Mouse (Mus musculus) olfactory bulb, adult 2 months (tissue): ENCODE results near the gene Zfp385c.

ENCODE experiments used
- CTCF ChIP-seq: fragments of 200-500 bp; IDR thresholded peaks from 2 replicates; pipeline ENCODE4 v1.5.1; 2012; ENCODE audit warnings: low read depth, mild to moderate bottlenecking, low read length, moderate library complexity; ENCODE audit not compliant: insufficient read depth
- POLR2A ChIP-seq: fragments of 200-500 bp; IDR thresholded peaks from 2 replicates; pipeline ENCODE4 v1.6.1; 2012; ENCODE audit warnings: mild to moderate bottlenecking, low read depth, low read length, moderate library complexity; ENCODE audit not compliant: insufficient read depth

DNA sequence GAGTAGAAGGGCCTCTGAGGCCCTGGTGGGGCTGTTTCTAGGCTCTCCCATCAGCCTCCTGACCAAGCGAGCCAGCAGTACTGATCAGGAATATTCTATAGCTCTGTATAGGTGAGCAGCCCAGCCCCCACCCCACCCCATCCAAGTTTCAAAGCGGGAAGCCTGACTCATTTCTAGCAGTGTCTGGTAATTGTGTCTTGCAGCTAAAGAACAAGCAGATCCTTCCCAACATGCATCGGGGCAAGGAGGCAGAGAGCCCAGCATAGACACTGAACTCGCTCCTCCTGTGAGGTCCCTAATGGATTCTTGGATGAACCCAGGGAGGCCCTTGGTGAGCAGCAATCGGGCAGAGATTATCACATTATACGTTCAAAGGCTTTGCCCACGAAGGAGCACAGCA is 14.4 kb downstream of the Zfp385c start:
- no peak for TF ChIP-seq POLR2A
- TF ChIP-seq CTCF, result no peak
